Mouse (Mus musculus): ENCODE data around the gene Kmt5c. TPM values are rescaled to one million over a fixed set of nuclear protein-coding genes. Genes with fewer than 3 reads are reported as not detected.

Kmt5c gene
- polyA plus RNA-seq (2012; rRNA removed) (75.7 and 78.7 TPM in 2 replicates), polyA plus RNA-seq (2014; fragmentation: Nextera tagmentation; extraction: Ambion mirVana) (37.8 and 44.7 TPM in 2 replicates)

GRCm38 (mm10) chr7:4739544-4740275 lies at the start of gene Kmt5c:
Gene Kmt5c, plus strand, starts transcription at chr7:4740115.
- TF ChIP-seq CTCF (IDR thresholded peaks at IDR 0.05; ENCODE audit: low read depth) (peak; percentile 64), EP300 (IDR thresholded peaks at IDR 0.05; ENCODE audit: low read depth) (peak; percentile 38; the same call in 1 of the 2 replicates)
- H3K4me2 ChIP-seq (ENCODE audit: low read depth) = peak within 1 kb of the TSS; percentile 95
- WGBS (ENCODE audit: insufficient replicate concordance) = under 1% methylated on average over 37 of the region's 44 CpGs
- ATAC-seq (ENCODE audit: insufficient read depth) (peak; percentile 86), DNase-seq (ENCODE audit: low read depth in 3 of 3, low spot score in 3 of 3) (peak; percentile 98 to 99 (median 99))
- H3K4me3 ChIP-seq (ENCODE audit: insufficient read depth in 1 of 2, low read depth in 2 of 2, low read length in 2 of 2) = peak within 1 kb of the TSS; percentile 69 to 99
- peaks cover 32 to 36% of the 10 kb centered on the region in 2 experiments for H3K4me1 ChIP-seq (replicated peaks; ENCODE audit: control insufficient read depth in 2 of 2, insufficient read depth in 2 of 2, low read length in 1 of 2)
- no peaks in the 10 kb centered on the region for H3K9me3 ChIP-seq (ENCODE audit: control insufficient read depth, low read length)
- H3K36me3 ChIP-seq (replicated peaks; ENCODE audit: control insufficient read depth, insufficient read depth, low read depth) = peaks cover 3% of the 10 kb centered on the region
- H3K27me3 ChIP-seq (ENCODE audit: control insufficient read depth, insufficient read depth, low read length) = no peaks in the 10 kb centered on the region
- H3K9ac ChIP-seq (replicated peaks) = peak within 1 kb of the TSS; percentile 76
- peak within 1 kb of the TSS; percentile 74 for H3K27ac ChIP-seq

GRCm38 (mm10) chr7:4690387-4690786 lies 49.5 kb upstream of the Kmt5c start, which contains the start of gene Brsk1:
Gene Brsk1, plus strand, starts transcription at chr7:4690604.
- no peak within 1 kb of the TSS for H3K27ac ChIP-seq
- no peaks in the 10 kb centered on the region for H3K9me3 ChIP-seq (ENCODE audit: control insufficient read depth, low read length)
- peak within 1 kb of the TSS; percentile 57 for H3K4me2 ChIP-seq (ENCODE audit: low read depth)
- peaks cover 18% of the 10 kb centered on the region for H3K27me3 ChIP-seq (ENCODE audit: control insufficient read depth, insufficient read depth, low read length)
- no peaks in the 10 kb centered on the region for H3K36me3 ChIP-seq (replicated peaks; ENCODE audit: control insufficient read depth, insufficient read depth, low read depth)
- 8% methylated on average over 8 of the region's 18 CpGs for WGBS (ENCODE audit: insufficient replicate concordance)
- H3K4me1 ChIP-seq (replicated peaks; ENCODE audit: control insufficient read depth in 2 of 2, insufficient read depth in 2 of 2, low read length in 1 of 2) = peaks cover under 1% of the 10 kb centered on the region in 2 experiments; a peak in 3 of 4 replicates
- no peak for DNase-seq (ENCODE audit: low read depth in 3 of 3, low spot score in 3 of 3)
- H3K4me3 ChIP-seq (ENCODE audit: insufficient read depth in 1 of 2, low read depth in 2 of 2, low read length in 2 of 2) = peak within 1 kb of the TSS; percentile 25 to 48; a peak in 3 of 4 replicates
- ATAC-seq (ENCODE audit: insufficient read depth) = no peak
- TF ChIP-seq EP300 (IDR thresholded peaks at IDR 0.05; ENCODE audit: low read depth) (no peak), CTCF (IDR thresholded peaks at IDR 0.05; ENCODE audit: low read depth) (no peak)
- H3K9ac ChIP-seq (replicated peaks) = peak within 1 kb of the TSS; percentile 34; the same call in 1 of the 2 replicates

GRCm38 (mm10) chr7:4690951-4691653 lies 48.8 kb upstream of the Kmt5c start:
- DNase-seq (ENCODE audit: low read depth in 3 of 3, low spot score in 3 of 3) = no peak
- H3K9ac ChIP-seq (replicated peaks) = peak overlapping the region; percentile 34; the same call in 1 of the 2 replicates

GRCm38 (mm10) chr7:4693004-4693403 lies 46.9 kb upstream of the Kmt5c start:
- Histone ChIP-seq H3K27ac (no peak overlapping the region), H3K4me1 (replicated peaks; ENCODE audit: control insufficient read depth in 2 of 2, insufficient read depth in 2 of 2, low read length in 1 of 2) (no peaks in the 10 kb centered on the region), H3K9ac (replicated peaks) (no peak overlapping the region), H3K36me3 (replicated peaks; ENCODE audit: control insufficient read depth, insufficient read depth, low read depth) (no peaks in the 10 kb centered on the region), H3K4me2 (ENCODE audit: low read depth) (no peak overlapping the region), H3K9me3 (ENCODE audit: control insufficient read depth, low read length) (no peaks in the 10 kb centered on the region), H3K4me3 (ENCODE audit: insufficient read depth in 1 of 2, low read depth in 2 of 2, low read length in 2 of 2) (no peak overlapping the region), H3K27me3 (ENCODE audit: control insufficient read depth, insufficient read depth, low read length) (peaks cover 18% of the 10 kb centered on the region)
- no peak for ATAC-seq (ENCODE audit: insufficient read depth)
- WGBS (ENCODE audit: insufficient replicate concordance) = 73% methylated on average over 6 of the region's 6 CpGs
- no peak for DNase-seq (ENCODE audit: low read depth in 3 of 3, low spot score in 3 of 3)
- TF ChIP-seq EP300 (IDR thresholded peaks at IDR 0.05; ENCODE audit: low read depth) = no peak
- no peak for TF ChIP-seq CTCF (IDR thresholded peaks at IDR 0.05; ENCODE audit: low read depth)

More at GRCm38 (mm10) chr7:4690951-4691653, 48.8 kb upstream of the Kmt5c start:
- Histone ChIP-seq H3K4me3 (ENCODE audit: insufficient read depth in 1 of 2, low read depth in 2 of 2, low read length in 2 of 2) (peak overlapping the region; percentile 25 to 48; a peak in 3 of 4 replicates), H3K4me1 (replicated peaks; ENCODE audit: control insufficient read depth in 2 of 2, insufficient read depth in 2 of 2, low read length in 1 of 2) (no peaks in the 10 kb centered on the region; a peak in 1 of 4 replicates), H3K4me2 (ENCODE audit: low read depth) (peak overlapping the region; percentile 57), H3K36me3 (replicated peaks; ENCODE audit: control insufficient read depth, insufficient read depth, low read depth) (no peaks in the 10 kb centered on the region), H3K9me3 (ENCODE audit: control insufficient read depth, low read length) (no peaks in the 10 kb centered on the region), H3K27ac (no peak overlapping the region), H3K27me3 (ENCODE audit: control insufficient read depth, insufficient read depth, low read length) (peaks cover 18% of the 10 kb centered on the region)
- 0 out of 2 replicates have a peak, but pooled peaks have one; percentile 12 for ATAC-seq (ENCODE audit: insufficient read depth)
- no peak for TF ChIP-seq EP300 (IDR thresholded peaks at IDR 0.05; ENCODE audit: low read depth)
- no peak for TF ChIP-seq CTCF (IDR thresholded peaks at IDR 0.05; ENCODE audit: low read depth)
- 21% methylated on average over 23 of the region's 35 CpGs for WGBS (ENCODE audit: insufficient replicate concordance)

All from liver, embryonic 14.5 days (tissue).